Mouse (Mus musculus) bone marrow macrophage, adult 2 months (primary cell): ENCODE data around the gene Ccdc117.

Source experiments
- CTCF ChIP-seq: IDR thresholded peaks from 2 replicates; pipeline ENCODE4 v1.5.1; 2012; ENCODE audit warnings: low read depth, mild to moderate bottlenecking, low read length, moderate library complexity
- POLR2A ChIP-seq: IDR thresholded peaks from 2 replicates; pipeline ENCODE4 v1.6.1; 2012; ENCODE audit warnings: mild to moderate bottlenecking, low read depth, low read length, borderline replicate concordance

GRCm38 (mm10) chr11:5500903-5501741 is 40.9 kb downstream of the Ccdc117 start:
- TF ChIP-seq CTCF: no peak
- no peak for TF ChIP-seq POLR2A
